Mouse (Mus musculus): ENCODE data around the gene Iqsec2. TPM values are rescaled to one million over a fixed set of nuclear protein-coding genes. Genes with fewer than 3 reads are reported as not detected.
A peak's percentile ranks its signal among the peaks of the same experiment; 100 is the strongest.

The Iqsec2 gene
- 0.71 and 0.96 TPM in 2 replicates for polyA plus RNA-seq (2016; fragmentation: Nextera tagmentation; extraction: Ambion mirVana)

DNA sequence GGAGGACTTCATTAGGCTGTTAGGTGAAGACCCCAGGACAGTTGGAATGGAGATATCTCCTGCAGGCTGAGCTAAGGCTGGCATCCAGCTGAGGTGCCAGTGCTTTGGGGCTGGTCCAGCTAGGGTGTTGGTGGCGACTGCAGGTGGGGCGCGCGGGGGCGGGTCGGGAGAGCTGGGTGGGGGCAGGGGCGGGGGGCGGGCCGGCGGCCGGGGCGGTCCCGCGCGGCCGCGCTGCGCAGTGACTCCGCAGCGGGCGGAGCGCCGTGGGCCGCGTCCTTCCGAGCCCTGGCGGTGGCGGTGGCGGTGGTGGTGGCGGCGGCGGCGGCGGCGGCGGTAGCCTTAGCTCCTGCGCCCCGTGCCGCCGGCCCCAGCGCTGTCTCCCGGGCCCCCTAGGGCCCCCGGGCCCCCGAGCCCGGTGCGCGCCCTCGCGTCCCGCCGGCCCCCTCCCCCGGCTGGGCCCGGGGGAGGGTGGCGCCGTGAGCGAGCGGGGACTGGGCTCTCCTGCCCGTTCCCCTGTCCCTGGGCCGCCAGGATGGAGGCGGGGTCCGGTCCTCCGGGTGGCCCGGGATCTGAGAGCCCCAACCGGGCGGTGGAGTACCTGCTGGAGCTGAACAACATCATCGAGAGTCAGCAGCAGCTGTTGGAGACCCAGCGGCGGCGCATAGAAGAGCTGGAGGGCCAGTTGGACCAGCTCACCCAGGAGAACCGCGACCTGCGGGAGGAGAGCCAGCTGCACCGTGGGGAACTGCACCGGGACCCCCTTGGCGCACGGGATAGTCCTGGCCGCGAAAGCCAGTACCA lies at the start of gene Iqsec2:
Gene Iqsec2 (plus strand): TSS at position 328 of the 801 bp plus-strand sequence.
- 15% methylated on average over 55 of the region's 78 CpGs for WGBS
- 0 out of 2 replicates have a peak, but pooled peaks cover 2% of the 10 kb centered on the region for H3K4me1 ChIP-seq
- H3K4me3 ChIP-seq, result peak within 1 kb of the TSS; percentile 69
- peak; percentile 53 for DNase-seq (ENCODE audit: low spot score)
- H3K27ac ChIP-seq (replicated peaks), result peak within 1 kb of the TSS; percentile 59; the same call in 1 of the 2 replicates
- H3K36me3 ChIP-seq (replicated peaks), result no peaks in the 10 kb centered on the region
- H3K27me3 ChIP-seq (replicated peaks; ENCODE audit: low read depth, poor library complexity, severe bottlenecking), result peaks cover 96% of the 10 kb centered on the region
- H3K9me3 ChIP-seq, result no peaks in the 10 kb centered on the region

DNA sequence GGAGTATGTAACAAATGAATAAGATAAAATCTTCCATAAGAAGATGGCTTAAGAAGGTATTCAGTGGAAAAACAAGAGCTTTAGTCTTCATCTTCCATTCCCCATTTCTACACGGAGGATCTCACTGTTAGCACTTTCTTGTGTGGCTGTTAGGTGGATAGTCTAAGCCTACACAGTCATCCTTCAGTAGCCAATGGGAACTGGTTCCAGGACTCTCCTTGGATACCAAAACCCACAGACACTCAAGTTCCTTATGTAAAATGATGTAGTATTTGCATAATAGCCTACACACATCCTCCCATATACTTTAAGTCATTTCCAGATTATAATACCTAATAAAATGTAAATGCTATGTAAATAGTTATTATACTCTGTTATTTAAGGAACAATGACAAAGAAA lies 46.5 kb upstream of the Iqsec2 start:
- DNase-seq (ENCODE audit: low spot score), result no peak
- H3K4me3 ChIP-seq, result no peak overlapping the region
- H3K9me3 ChIP-seq, result no peaks in the 10 kb centered on the region
- whole genome bisulfite sequencing, result 44% methylated on average over 1 of the region's 1 CpGs
- H3K36me3 ChIP-seq (replicated peaks), result no peaks in the 10 kb centered on the region
- no peaks in the 10 kb centered on the region for H3K4me1 ChIP-seq
- peaks cover 98% of the 10 kb centered on the region for H3K27me3 ChIP-seq (replicated peaks; ENCODE audit: low read depth, poor library complexity, severe bottlenecking)
- no peak overlapping the region for H3K27ac ChIP-seq (replicated peaks)

- Histone ChIP-seq H3K27me3 (replicated peaks; ENCODE audit: low read depth, poor library complexity, severe bottlenecking) (peaks cover 97% of the 10 kb centered on the region), H3K9me3 (no peaks in the 10 kb centered on the region), H3K4me3 (no peak overlapping the region), H3K4me1 (no peaks in the 10 kb centered on the region), H3K36me3 (replicated peaks) (no peaks in the 10 kb centered on the region), H3K27ac (replicated peaks) (no peak overlapping the region)
- no peak for DNase-seq (ENCODE audit: low spot score)
- 82% methylated on average over 1 of the region's 1 CpGs for WGBS
Measured at GRCm38 (mm10) chrX:152121687-152122086, 22.4 kb upstream of the Iqsec2 start.

- H3K36me3 ChIP-seq (replicated peaks), result no peaks in the 10 kb centered on the region
- H3K27me3 ChIP-seq (replicated peaks; ENCODE audit: low read depth, poor library complexity, severe bottlenecking), result peaks cover 100% of the 10 kb centered on the region
- no peak overlapping the region for H3K27ac ChIP-seq (replicated peaks)
- H3K4me1 ChIP-seq, result no peaks in the 10 kb centered on the region
- DNase-seq (ENCODE audit: low spot score), result no peak
- no peak overlapping the region for H3K4me3 ChIP-seq
- 65% methylated on average over 3 of the region's 3 CpGs for WGBS
- H3K9me3 ChIP-seq, result no peaks in the 10 kb centered on the region
Measured at GRCm38 (mm10) chrX:152130777-152131176, 13.3 kb upstream of the Iqsec2 start.

- Histone ChIP-seq H3K27me3 (replicated peaks; ENCODE audit: low read depth, poor library complexity, severe bottlenecking) (peaks cover 100% of the 10 kb centered on the region), H3K27ac (replicated peaks) (no peak overlapping the region), H3K4me1 (no peaks in the 10 kb centered on the region), H3K36me3 (replicated peaks) (no peaks in the 10 kb centered on the region), H3K9me3 (no peaks in the 10 kb centered on the region), H3K4me3 (no peak overlapping the region)
- no peak for DNase-seq (ENCODE audit: low spot score)
- WGBS, result 77% methylated on average over 2 of the region's 2 CpGs
Measured at GRCm38 (mm10) chrX:152132029-152132428, 12.0 kb upstream of the Iqsec2 start.

DNA sequence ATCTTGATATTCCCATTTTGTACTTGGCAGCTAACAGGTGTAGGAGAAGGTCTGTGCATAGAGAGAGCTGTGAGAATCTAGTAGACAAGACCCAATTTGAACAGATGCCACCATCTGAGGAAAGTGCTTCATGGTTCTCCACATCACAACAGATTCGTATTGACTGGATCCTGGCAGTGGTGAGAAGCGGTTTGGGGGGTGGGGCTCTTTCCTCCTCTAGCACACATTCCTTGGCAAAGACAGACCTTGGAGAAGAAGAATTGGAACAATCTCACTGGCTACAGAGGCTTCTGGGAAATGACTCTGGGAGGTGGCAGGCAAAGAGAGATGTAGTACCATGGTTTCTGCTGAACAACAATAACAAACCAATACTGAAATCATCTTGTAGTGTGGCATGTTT lies 8.9 kb upstream of the Iqsec2 start:
- WGBS, result 61% methylated on average over 2 of the region's 2 CpGs
- H3K4me1 ChIP-seq, result no peaks in the 10 kb centered on the region
- no peak overlapping the region for H3K27ac ChIP-seq (replicated peaks)
- DNase-seq (ENCODE audit: low spot score), result no peak
- peaks cover 97% of the 10 kb centered on the region for H3K27me3 ChIP-seq (replicated peaks; ENCODE audit: low read depth, poor library complexity, severe bottlenecking)
- H3K4me3 ChIP-seq, result no peak overlapping the region
- no peaks in the 10 kb centered on the region for H3K36me3 ChIP-seq (replicated peaks)
- H3K9me3 ChIP-seq, result no peaks in the 10 kb centered on the region

DNA sequence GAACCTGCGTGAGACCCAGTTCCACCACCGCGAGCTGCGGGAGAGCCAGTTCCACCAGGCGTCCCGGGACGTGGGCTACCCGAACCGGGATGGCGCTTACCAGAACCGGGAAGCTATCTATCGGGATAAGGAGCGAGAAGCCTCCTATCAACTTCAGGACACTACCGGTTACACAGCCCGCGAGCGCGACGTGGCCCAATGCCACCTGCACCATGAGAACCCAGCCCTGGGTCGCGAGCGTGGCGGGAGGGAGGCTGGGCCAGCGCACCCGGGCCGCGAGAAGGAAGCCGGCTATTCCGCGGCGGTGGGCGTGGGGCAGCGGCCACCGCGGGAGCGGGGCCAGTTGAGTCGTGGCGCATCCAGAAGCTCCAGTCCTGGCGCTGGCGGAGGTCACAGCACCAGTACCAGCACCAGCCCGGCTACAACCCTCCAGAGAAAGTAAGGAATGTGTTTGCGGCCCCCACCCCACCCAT lies 710 bp downstream of the Iqsec2 start:
- Histone ChIP-seq H3K4me1 (0 out of 2 replicates have a peak, but pooled peaks cover 2% of the 10 kb centered on the region), H3K27me3 (replicated peaks; ENCODE audit: low read depth, poor library complexity, severe bottlenecking) (peaks cover 96% of the 10 kb centered on the region), H3K36me3 (replicated peaks) (no peaks in the 10 kb centered on the region), H3K9me3 (no peaks in the 10 kb centered on the region), H3K27ac (replicated peaks) (peak overlapping the region; percentile 59; the same call in 1 of the 2 replicates), H3K4me3 (peak overlapping the region; percentile 69)
- DNase-seq (ENCODE audit: low spot score), result peak; percentile 18
- WGBS, result 13% methylated on average over 42 of the region's 42 CpGs

DNA sequence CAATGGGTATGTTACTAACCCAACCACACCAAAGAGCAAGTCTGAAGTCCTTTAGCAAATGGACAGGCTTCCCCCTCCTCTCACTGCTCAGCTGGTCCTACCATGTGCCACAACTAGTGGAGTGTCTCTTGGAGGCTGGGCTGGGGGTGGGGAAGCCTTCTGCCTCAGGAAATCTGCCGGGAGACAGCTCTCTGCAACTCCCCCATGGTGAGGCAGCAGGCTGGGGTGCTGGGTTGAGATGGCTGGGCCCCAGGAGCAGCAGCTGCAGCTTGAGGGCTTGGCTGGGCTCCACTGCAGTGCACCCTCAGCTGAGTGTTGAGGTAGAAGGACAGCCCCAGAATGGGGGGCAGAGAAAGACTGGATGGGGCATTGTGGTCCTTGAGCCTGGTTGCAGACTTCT lies 2.1 kb downstream of the Iqsec2 start:
- no peak overlapping the region for H3K4me3 ChIP-seq
- H3K9me3 ChIP-seq, result no peaks in the 10 kb centered on the region
- no peak overlapping the region for H3K27ac ChIP-seq (replicated peaks)
- no peaks in the 10 kb centered on the region for H3K36me3 ChIP-seq (replicated peaks)
- H3K27me3 ChIP-seq (replicated peaks; ENCODE audit: low read depth, poor library complexity, severe bottlenecking), result peaks cover 100% of the 10 kb centered on the region
- H3K4me1 ChIP-seq, result 0 out of 2 replicates have a peak, but pooled peaks cover 2% of the 10 kb centered on the region
- no peak for DNase-seq (ENCODE audit: low spot score)
- WGBS, result 29% methylated on average over 1 of the region's 1 CpGs

DNA sequence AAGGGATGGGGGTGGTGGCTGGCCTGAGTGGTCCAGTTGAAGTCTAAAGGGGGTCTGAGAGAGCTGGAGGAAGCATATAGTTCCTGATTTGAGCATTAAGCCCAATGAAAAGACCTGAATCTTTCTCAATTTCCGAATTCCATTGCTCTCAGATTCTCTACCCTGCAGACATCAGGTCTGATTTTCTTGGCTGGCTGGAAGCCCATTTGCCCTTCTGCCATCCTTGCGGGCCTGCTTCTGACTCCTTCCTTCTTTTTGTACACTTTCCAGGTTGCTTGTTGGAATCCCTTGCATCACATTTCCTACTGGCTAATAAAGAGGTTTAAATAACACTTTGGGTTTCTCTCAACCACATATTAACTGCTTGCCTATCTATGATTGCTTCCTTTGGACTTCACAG lies 2.6 kb downstream of the Iqsec2 start:
- Histone ChIP-seq H3K36me3 (replicated peaks) (no peaks in the 10 kb centered on the region), H3K4me3 (no peak overlapping the region), H3K9me3 (no peaks in the 10 kb centered on the region), H3K4me1 (0 out of 2 replicates have a peak, but pooled peaks cover 2% of the 10 kb centered on the region), H3K27ac (replicated peaks) (no peak overlapping the region), H3K27me3 (replicated peaks; ENCODE audit: low read depth, poor library complexity, severe bottlenecking) (peaks cover 100% of the 10 kb centered on the region)
- DNase-seq (ENCODE audit: low spot score), result no peak
- WGBS, result 82% methylated on average over 2 of the region's 2 CpGs

DNA sequence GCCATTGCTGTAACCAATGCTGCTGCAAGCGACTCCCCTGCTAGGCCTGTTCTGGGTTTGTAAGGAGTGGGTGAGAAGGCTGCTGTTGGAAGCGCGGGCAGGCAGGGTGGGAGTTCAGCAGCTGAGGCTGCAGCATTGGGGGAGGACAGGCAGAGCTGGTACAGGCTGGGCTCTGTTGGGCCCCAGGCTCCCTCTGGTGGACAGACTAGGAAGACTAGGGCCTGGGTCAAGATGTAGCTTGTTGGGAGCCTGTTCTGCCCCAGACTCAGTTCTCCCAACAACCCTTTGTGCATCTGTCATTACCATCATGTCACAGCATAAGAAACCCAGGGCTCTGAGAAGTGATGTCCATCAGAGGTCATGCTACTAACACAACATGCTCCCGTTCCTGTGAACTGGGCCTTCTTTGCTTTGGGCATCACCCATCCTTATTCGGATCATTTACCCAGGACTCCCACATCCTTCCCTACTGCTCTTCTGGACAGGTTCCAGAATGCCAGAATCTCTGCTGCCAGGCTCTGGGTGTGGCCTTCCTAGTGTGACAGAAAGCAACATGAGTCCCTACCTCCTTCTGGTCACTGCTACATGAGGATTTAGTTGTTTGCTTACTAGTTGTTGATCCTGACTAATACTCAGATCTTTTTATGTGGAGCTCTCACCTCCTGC lies 3.5 kb downstream of the Iqsec2 start:
- 38% methylated on average over 5 of the region's 5 CpGs for WGBS
- Histone ChIP-seq H3K27me3 (replicated peaks; ENCODE audit: low read depth, poor library complexity, severe bottlenecking) (peaks cover 99% of the 10 kb centered on the region), H3K9me3 (no peaks in the 10 kb centered on the region), H3K4me1 (0 out of 2 replicates have a peak, but pooled peaks cover 2% of the 10 kb centered on the region), H3K36me3 (replicated peaks) (no peaks in the 10 kb centered on the region), H3K27ac (replicated peaks) (no peak overlapping the region), H3K4me3 (no peak overlapping the region)
- DNase-seq (ENCODE audit: low spot score), result peak; percentile 76

GRCm38 (mm10) chrX:152148706-152149105 lies 4.6 kb downstream of the Iqsec2 start:
- Histone ChIP-seq H3K27me3 (replicated peaks; ENCODE audit: low read depth, poor library complexity, severe bottlenecking) (peaks cover 98% of the 10 kb centered on the region), H3K9me3 (no peaks in the 10 kb centered on the region), H3K36me3 (replicated peaks) (no peaks in the 10 kb centered on the region), H3K4me3 (no peak overlapping the region), H3K4me1 (0 out of 2 replicates have a peak, but pooled peaks cover 2% of the 10 kb centered on the region), H3K27ac (replicated peaks) (no peak overlapping the region)
- DNase-seq (ENCODE audit: low spot score), result no peak
- 82% methylated on average over 5 of the region's 5 CpGs for WGBS

DNA sequence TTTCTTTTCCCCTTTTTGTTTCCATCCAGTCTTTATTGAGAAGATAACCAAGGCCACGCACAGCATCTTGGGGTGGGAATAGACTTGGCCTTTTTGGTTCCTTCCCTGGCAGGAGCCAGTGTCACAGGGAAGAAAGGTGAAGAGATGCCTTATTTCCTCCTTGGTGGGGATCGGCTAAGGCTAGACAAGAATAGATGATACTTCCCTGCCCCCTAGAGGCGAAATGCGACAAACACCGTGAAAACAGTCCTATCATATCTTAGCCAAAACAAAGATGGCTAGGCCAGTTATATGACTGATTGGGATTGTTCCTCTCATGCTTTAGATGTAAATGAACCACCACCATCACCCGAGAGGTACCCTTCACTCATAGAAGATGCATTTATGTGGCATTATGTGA lies 7.6 kb downstream of the Iqsec2 start:
- Histone ChIP-seq H3K27ac (replicated peaks) (no peak overlapping the region), H3K27me3 (replicated peaks; ENCODE audit: low read depth, poor library complexity, severe bottlenecking) (peaks cover 96% of the 10 kb centered on the region), H3K9me3 (no peaks in the 10 kb centered on the region), H3K4me3 (no peak overlapping the region), H3K4me1 (0 out of 2 replicates have a peak, but pooled peaks cover 2% of the 10 kb centered on the region), H3K36me3 (replicated peaks) (no peaks in the 10 kb centered on the region)
- peak; percentile 54 for DNase-seq (ENCODE audit: low spot score)
- 16% methylated on average over 6 of the region's 6 CpGs for WGBS

All from embryonic facial prominence, embryonic 10.5 days (tissue).